Mouse (Mus musculus): Measurements from ENCODE around the gene Ccnjl.

Gene Ccnjl

GRCm38 (mm10) chr11:43518821-43519220 lies 9.8 kb upstream of the Ccnjl start:
- in situ Hi-C loops (cut with MboI; ENCODE audit: low sequenced_read_pairs) = no loop called here

- in situ Hi-C loops (cut with MboI; ENCODE audit: low sequenced_read_pairs) = no loop called here
Measured at GRCm38 (mm10) chr11:43520521-43520920, 8.1 kb upstream of the Ccnjl start.

- in situ Hi-C loops (cut with MboI; ENCODE audit: low sequenced_read_pairs) = no loop called here
Measured at GRCm38 (mm10) chr11:43528078-43528682, 404 bp upstream of the Ccnjl start.

GRCm38 (mm10) chr11:43530043-43530442 lies 1.5 kb downstream of the Ccnjl start:
- in situ Hi-C loops (cut with MboI; ENCODE audit: low sequenced_read_pairs) = no loop called here

GRCm38 (mm10) chr11:43531619-43532018 lies 3.0 kb downstream of the Ccnjl start:
- in situ Hi-C loops (cut with MboI; ENCODE audit: low sequenced_read_pairs) = no loop called here

GRCm38 (mm10) chr11:43537074-43537473 lies 8.5 kb downstream of the Ccnjl start:
- in situ Hi-C loops (cut with MboI; ENCODE audit: low sequenced_read_pairs) = no loop called here

- in situ Hi-C loops (cut with MboI; ENCODE audit: low sequenced_read_pairs) = no loop called here
Measured at GRCm38 (mm10) chr11:43539863-43540262, 11.3 kb downstream of the Ccnjl start.

GRCm38 (mm10) chr11:43543711-43544466 lies 15.3 kb downstream of the Ccnjl start:
- in situ Hi-C loops (cut with MboI; ENCODE audit: low sequenced_read_pairs) = no loop called here

GRCm38 (mm10) chr11:43544819-43545218 lies 16.2 kb downstream of the Ccnjl start:
- in situ Hi-C loops (cut with MboI; ENCODE audit: low sequenced_read_pairs) = no loop called here

- in situ Hi-C loops (cut with MboI; ENCODE audit: low sequenced_read_pairs) = no loop called here
Measured at GRCm38 (mm10) chr11:43545873-43546475, 17.4 kb downstream of the Ccnjl start.

GRCm38 (mm10) chr11:43546678-43547077 lies 18.1 kb downstream of the Ccnjl start:
- in situ Hi-C loops (cut with MboI; ENCODE audit: low sequenced_read_pairs) = no loop called here

GRCm38 (mm10) chr11:43548148-43548547 lies 19.6 kb downstream of the Ccnjl start:
- in situ Hi-C loops (cut with MboI; ENCODE audit: low sequenced_read_pairs) = no loop called here

- in situ Hi-C loops (cut with MboI; ENCODE audit: low sequenced_read_pairs) = no loop called here
Measured at GRCm38 (mm10) chr11:43548657-43549435, 20.3 kb downstream of the Ccnjl start.

GRCm38 (mm10) chr11:43549701-43550100 lies 21.1 kb downstream of the Ccnjl start:
- in situ Hi-C loops (cut with MboI; ENCODE audit: low sequenced_read_pairs) = no loop called here

- in situ Hi-C loops (cut with MboI; ENCODE audit: low sequenced_read_pairs) = no loop called here
Measured at GRCm38 (mm10) chr11:43551756-43552155, 23.2 kb downstream of the Ccnjl start.

GRCm38 (mm10) chr11:43552675-43553074 lies 24.1 kb downstream of the Ccnjl start:
- in situ Hi-C loops (cut with MboI; ENCODE audit: low sequenced_read_pairs) = no loop called here

- in situ Hi-C loops (cut with MboI; ENCODE audit: low sequenced_read_pairs) = no loop called here
Measured at GRCm38 (mm10) chr11:43556538-43556937, 28.0 kb downstream of the Ccnjl start.

GRCm38 (mm10) chr11:43559515-43560292 lies 31.1 kb downstream of the Ccnjl start:
- in situ Hi-C loops (cut with MboI; ENCODE audit: low sequenced_read_pairs) = no loop called here

GRCm38 (mm10) chr11:43563654-43564244 lies 35.2 kb downstream of the Ccnjl start:
- in situ Hi-C loops (cut with MboI; ENCODE audit: low sequenced_read_pairs) = no loop called here

- in situ Hi-C loops (cut with MboI; ENCODE audit: low sequenced_read_pairs) = no loop called here
Measured at GRCm38 (mm10) chr11:43565414-43565813, 36.8 kb downstream of the Ccnjl start.

Data from CH12F3 (cell line).